Mouse (Mus musculus) layer of hippocampus, postnatal 10 days (tissue): ENCODE measurements around the gene St5. TPM values are rescaled to one million over a fixed set of nuclear protein-coding genes. Genes with fewer than 3 reads are reported as not detected.

Experiments used
- DNase-seq, 2 experiments: peaks; one replicate each; pipeline ENCODE4 v3.0.0; 2021; ENCODE audit warnings: low spot score in 2 of 2
- total RNA-seq, 2 experiments: library from RNA; stranded (reverse); gene quantifications; 2 replicates each; pipeline ENCODE4 v1.2.3; 2021

St5 gene
- total RNA-seq, 2 experiments from 2014 or later, result 30.8 to 33.5 TPM

DNA sequence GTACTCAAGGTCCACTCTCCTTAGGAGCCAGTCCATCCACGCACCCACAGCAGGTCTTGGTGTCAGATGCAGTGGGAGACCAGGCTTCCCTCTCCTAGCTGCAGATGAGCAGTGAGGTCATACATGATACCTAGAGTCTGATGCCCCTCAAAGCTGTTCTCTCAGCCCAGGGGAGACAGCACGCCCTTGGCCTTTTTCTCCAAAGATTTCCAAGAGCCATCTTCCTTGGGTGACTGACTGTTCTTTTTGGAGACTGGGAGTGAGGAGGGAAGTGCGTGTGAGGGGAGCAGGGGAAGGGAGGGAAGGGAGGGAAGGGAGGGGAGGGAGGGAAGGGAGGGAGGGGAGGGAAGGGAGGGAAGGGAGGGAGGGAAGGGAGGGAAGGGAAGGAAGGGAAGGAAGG, 90.4 kb downstream of the St5 start:
- no peak for DNase-seq

DNA sequence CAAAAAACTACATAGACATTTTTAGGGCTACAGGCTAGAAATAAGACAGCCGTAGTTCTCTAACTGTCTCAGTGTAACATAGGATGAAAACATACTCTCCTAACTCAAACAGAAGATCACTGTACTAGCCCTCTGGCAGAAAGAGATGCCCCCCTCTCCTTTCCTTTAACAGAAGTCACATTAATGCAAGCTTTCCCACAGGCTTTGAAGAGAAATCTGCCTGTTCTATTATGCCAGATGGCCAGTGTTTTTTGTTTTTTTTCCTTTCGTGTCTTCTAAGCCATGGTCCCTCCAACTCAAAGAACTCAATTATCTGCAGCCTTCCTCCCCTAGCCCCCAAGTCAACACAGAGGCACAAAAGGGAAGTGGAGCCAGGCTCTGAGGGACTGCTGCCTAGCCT, 90.9 kb downstream of the St5 start:
- DNase-seq, result no peak

DNA sequence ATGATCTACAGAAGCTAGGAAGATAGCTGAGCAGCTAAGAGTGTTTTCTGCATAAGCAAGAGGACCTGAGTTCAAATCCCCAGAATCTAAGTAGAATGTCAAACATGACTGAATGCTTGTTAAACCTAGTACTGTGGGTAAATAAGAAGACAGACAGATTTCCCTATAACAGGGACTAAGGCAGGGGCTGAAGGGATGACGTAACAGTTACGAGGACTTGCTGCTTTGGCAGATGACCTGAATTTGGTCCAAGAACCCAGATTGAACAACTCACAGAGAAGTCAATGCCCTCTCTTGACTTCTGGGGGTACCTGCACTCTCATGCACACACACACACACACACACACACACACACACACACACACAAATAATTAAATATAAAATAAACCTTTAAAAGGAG, 93.1 kb downstream of the St5 start:
- no peak for DNase-seq

DNA sequence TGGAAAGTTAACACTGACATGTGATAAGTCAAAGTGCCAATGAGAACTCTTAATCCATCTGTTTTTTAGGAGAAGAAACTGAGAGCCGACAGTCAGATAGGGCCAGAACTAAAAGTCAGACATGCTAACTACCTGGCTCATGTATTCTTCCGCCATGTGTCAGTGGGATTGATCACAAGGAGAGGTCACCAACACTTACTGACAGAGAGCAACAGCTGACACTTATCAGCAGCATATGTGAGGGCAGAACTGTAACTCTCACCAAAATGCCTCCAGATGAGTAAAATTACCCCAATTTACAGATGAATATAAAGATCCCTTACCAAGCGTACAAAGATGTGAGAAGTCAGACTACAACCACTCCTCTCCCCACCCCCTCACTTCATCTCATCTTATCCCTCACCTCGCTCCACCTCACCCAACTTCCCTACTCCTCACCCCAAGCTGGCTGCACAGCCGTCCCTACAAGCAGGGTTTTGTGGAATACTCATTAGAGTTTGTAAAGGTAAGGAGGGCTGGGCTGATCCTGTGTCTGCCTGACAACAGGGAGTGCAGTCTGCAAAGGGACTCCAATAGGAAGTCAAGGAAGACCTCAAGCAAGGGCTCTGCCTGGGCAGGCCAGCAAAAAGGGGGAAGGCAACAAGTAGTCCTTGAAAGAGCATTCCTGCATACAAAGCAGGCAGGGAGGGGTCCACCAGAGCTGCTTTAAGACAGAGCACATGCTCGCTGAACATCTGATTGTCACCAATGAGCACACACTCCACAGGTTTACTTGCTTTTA, 93.7 kb downstream of the St5 start:
- no peak for DNase-seq

DNA sequence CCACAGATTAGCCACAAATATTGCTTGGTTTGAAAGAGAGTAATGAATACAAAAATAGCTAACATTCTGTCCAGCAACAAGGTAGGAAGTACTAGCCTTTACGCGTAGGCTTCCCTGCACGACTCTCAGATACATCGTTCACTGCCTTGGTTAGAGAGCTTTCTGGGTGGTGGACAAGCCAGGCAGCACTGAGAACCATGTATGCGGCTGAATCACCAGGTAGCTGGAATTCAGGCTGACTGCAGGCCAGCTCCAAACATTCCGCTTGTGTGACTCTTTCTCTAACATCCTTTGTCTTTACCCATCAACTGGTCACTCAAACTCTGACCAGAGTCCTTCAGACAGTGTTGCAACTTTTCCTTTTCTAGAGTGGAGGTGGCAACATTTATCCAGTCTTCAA, 94.6 kb downstream of the St5 start:
- no peak for DNase-seq

DNA sequence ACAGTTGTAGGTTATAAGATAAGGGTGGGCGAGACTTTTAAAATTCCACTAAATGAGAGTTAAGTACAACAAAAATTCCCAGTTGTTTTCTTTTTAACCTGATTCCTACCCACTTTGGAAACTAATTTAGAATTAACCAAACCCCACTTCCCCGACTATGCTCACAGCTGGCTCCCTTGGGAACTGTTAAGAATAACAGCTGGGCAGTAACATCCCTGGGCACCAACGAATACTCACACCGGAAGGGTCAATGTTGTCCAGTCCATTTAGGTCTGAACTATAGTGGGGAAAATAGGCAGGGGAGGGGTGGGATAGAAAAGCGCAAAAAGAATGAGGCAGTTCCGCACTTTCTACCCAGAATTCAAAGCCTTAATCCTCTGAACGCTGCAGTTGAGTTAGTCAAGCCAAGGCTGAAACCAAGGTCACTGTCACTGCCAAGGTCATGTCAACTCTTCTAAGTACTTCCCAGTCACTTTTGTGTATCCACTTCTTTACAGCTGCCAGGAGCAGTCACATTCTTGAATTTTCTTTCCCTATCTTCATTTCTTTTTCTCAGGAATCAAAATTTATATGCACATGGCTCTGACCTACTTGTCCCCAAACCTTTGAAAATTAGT, 96.3 kb downstream of the St5 start:
- no peak for DNase-seq

DNA sequence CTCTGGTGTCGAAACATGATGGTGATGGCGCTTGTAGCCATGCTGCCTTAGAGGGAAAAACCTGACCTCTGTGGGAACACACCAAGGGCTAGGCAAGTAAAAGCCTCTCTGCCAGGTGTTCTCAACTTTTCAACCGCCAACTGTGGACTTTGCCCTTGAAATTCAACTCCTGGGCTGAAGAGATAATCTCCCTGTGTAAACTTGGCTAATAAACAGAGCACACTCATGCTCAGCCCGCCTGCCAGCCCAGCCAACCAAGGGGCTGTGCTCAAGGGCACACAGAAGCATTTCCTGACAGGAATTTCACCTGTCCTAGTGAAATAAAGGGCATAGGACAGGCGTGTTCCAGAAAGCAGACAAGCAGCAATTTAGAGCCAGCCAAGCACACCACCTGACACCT, 100.8 kb downstream of the St5 start:
- no peak for DNase-seq

DNA sequence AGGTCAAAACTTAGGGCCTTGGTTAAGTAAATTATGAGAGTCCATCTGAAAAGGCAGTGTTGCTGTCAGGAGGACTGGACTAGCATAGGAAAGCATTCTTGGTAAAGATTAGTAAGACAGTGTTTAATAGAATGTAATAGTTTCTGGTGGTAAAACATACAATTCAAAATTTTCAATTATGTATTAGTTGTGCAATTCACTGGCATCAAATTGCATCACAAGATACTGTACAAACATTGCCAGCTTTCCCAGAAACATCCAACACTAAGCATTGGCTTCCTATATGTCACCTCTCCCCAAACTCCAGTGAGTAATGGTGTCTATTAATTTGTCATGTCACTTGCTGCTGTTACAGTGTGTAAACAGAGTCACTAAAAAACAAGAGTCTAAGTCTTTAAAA, 101.4 kb downstream of the St5 start:
- DNase-seq, result no peak

DNA sequence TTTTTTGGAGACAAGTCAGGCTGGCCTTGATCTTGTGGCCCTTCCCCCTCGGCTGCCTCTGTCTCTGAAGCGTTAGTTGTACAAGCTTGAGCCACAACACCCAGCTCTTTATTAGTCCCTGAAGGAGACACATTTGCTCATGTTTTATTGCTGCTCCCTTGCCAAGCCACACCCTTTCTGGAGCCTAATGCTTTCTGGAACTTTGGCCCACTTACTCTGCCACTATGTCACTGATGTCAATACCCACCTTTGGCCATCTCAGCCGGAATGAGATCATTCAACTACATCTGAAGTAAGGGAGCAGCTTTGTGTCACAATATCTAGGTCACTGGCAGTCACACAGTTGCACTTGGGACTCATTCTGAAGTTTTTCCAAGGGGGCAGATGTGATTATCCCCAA, 102.7 kb downstream of the St5 start:
- DNase-seq, result no peak

DNA sequence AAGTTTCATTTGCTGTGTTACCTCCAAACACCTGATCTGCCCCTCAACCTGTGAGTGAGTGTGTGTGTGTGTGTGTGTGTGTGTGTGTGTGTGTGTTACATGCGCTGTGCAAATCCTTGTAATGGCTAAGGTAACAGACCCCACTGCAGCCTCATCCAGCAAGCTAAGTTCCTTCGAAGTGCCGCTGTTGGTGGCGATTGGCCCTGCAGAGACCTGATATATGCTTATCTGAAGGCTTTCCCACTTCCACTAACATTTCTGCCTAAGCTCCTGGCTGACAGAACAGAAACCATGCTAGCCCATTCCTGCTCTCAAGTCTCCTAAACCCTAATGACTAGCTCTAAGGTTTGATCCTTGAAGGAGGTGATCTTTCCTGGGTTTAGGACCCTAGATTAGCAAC, 103.4 kb downstream of the St5 start:
- no peak for DNase-seq

DNA sequence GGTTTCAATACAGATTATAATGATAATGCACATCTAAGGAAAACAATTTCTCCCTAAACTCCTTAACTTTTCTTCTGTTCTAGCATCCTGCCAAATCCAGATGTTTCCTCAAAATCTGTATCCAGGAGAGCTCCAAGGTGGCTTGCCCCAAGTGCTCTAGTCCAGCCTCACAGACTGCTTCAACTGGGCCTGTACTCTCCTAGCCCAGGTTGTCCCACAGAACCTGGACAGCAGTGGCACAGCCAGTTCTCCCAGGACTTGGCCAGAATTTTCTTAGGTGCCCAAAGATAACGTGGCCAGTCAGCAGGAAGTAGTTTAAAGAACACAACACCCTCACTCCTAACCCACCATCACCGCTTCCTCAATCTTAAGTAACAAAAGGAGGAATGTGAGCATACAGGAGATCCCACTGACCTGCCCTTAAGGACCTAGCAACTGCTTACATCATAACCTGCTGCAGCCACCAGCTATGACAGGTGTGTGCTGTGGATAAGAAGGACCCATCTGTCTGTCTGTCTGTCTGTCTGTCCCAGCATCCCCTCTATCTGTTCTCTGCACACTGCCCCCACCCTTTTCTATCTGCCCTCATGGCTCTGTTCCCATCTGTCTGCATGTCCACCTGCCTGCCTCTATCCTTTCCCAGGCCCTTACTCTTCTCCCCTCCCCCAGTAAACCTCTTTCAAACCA, 108.4 kb downstream of the St5 start:
- DNase-seq, result no peak

DNA sequence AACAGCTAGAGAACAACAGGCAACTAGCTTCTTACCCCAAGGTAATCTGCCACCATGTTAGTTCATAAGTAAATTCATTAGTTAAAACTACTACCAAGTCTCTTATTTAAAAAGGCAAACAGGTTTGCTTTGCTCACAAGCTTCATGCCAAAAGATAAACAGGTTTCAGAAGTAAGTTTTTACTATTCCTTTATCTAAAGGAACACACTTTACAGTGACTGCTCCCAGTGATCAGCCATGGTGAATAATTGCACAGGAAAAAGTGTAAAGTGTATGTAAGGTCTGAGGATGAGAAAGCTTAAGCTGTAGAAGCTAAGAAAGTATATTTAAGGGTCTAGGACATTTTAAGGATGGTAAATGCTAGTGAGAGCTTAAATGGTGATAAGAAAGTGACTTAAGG, 109.4 kb downstream of the St5 start:
- no peak for DNase-seq

DNA sequence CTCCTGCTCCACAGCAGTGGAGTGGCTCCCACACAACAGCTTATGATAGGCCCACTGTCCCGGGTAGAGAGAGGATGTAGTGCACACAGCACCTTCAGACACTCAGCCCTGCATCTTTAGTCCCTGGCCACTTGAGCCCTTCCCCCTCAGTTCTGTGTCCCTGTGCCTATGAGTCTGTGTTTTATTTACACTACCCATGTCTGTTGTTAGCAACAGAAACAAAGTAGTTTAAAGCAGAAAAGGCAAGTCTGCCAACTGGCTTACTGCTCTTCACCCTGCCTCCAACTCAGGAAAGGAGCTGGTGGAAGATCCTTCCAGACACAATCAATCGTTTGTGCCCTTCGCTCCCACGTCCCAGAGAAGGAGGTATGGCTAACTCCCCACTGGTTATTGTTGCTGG, 111.2 kb downstream of the St5 start:
- DNase-seq, result no peak

DNA sequence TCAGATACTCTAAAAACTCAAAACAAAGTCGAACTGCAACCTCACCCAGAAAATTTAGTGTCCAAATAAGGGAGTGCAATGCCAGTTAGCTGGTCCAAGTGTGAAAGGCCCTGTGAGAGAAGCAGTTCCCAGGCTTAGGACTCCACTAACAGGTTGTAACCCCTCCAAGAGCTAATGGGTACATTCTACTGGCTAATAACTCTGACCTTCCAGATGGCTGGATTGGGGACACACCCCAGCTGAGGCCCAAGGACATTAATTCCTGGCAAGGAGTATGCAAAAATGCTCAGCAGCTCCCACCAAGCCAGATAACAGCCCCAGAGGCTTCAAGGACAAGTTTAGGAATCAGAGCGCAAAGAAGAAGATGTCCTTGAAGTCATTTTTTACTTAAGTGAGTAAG, 112.8 kb downstream of the St5 start:
- DNase-seq, result no peak

DNA sequence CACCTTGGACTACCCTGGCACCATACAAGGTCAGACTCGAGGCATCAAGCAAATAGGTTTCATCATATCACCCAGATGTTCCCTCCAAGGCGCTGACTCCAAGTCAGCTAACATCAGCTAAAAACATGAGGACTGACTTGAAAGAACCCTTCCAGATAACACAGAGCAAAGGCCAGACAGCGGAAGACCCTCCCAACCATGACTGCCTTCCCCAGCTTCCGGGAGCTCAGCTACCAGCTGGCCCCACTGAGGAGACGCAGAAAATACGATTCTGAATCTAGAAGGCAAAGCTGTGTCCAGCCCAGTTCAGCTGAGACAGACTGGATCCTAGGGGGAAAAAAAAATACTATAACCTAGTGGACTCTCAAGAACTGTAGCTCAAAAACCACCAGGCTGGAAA, 114.4 kb downstream of the St5 start:
- no peak for DNase-seq

DNA sequence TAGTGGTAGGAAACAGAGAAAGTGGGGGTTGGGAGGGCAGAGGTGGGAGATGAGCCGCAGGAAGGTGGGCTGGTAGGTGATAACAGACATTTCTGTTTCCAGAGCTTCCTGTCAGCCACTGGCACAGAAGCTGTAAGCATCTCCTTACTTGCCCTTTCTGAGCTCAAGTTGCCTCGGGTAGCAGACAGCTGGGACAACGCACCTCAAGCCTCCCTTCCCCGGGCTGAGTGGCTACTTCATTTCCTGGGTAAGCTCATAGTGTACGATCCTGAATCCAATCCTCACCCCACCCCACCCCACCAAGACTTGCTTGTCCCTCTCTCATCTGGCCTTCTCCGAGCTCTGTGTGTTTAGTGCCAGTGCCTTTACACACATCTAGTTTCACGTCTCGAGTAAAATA, 115.3 kb downstream of the St5 start:
- DNase-seq, result no peak

DNA sequence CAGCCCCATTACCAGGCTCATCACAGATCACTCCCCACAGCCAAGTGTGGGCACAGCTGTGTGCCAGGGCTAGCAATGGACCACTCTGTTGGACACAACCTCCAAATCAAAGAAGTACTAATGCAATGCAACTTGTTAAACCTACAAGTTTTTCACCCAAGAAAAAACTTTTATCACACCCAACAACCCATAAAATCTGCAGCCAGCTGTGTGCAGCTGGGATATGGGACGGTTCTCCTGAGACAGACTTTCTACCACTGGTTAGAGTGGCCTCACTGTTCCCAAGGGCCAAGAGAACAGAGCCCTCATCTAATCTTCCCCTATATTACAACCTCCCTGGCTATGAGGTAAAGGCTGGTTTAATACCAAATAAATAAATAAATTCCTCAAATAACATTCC, 118.9 kb downstream of the St5 start:
- DNase-seq, result no peak

DNA sequence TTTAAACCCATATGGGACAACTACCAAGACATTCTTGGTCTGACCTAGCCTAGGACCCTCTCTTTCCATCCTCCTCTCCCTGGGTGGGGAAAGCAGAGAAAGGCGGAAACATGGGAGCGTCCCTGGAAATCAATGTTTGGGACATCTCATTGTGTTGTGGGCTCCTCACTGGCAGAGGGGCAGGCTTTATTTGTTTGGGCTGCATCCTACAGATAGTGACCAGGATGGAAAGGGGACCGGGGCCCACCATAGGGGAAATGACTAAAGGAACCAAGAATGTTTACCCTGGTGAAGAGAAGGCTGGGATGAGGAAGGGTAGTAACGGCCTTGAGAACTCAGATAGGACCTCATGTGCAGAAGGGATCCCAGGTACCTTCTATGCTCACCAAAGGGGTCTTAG, 122.9 kb downstream of the St5 start:
- no peak for DNase-seq

DNA sequence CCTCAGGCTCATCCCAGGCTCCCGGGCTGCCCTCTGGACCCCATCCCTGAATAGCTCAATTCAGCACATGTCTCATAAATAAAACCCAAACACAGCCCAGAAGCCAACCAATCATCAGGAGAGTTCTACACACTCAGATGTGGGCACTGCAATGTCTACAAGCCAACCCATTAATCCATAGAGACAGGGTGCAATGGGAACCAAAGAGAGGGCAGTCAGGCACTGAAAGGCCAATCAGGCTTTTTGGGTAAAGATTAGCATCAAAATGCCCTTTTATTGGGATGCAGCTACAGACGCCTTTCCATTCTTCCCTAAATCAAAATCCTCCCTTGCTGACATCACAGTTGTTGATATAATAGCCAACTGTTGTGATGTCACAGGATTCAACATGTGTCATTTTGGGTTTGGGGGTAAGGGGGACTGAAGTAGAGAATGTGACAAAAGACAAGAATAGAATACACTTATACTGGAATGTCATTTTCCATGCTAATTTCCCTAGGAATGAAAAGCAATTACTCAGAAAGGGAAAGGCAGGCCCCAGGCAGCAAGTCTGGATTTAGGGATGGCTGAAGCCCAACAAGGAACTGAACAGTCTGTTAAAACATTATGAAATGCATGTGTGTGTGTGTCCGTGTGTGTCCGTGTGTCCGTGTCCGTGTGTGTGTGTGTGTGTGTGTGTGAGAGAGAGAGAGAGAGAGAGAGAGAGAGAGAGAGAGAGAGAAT, 123.7 kb downstream of the St5 start:
- DNase-seq, result no peak

DNA sequence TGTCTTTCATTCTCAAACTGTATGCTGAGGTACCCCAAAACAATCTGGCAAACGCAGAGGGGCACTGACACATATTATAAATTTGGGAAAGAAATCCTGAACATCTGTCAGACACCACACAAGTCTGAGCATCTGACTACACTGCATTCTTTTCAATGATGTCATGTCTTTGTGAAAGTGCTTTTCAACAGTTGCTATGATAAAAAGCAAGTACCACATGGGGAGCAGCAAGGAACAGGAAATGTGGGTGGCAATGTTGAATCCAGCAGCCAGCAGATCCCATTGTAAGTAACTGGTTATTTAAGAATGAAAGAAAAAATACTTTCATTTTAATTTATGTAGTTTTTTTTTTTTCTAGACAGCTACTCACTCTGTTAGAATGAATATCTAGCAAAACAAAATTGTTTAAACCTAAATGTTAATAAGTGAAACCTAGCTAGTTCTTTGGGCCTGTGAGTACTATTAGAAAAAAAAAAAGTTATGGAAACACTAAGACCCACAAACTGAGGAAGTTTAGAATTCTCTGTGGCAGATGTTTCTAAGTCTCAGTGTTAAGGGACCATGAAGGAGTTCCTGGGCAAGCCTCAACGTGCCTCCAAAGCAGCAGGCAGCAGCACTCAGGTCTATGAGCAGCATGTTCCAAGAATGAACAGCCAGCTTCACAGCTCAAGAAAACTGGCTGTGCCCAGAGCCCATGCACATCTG, 124.4 kb downstream of the St5 start:
- DNase-seq, result no peak
